Mouse (Mus musculus) adrenal gland, adult 8-10 months (tissue): ENCODE measurements around the gene Sgpl1. TPM values are rescaled to one million over a fixed set of nuclear protein-coding genes. Genes with fewer than 3 reads are reported as not detected.
A peak's percentile ranks its signal among the peaks of the same experiment; 100 is the strongest.
"Not testable (repeated sequence)": the region's sequence is repeated elsewhere in the genome, so short reads cannot be mapped to it uniquely, and the experiment has no call there.

Experiments used
- DNase-seq: peaks from one replicate; pipeline ENCODE4 v3.0.0; 2022
- total RNA-seq, 4 experiments: library from RNA; stranded (reverse); gene quantifications; 2 replicates each; pipeline ENCODE4 v1.2.4; 2022

Gene Sgpl1
- total RNA-seq, 4 experiments from 2014 or later, result 78.8 to 83.6 (median 81.8) TPM

DNA sequence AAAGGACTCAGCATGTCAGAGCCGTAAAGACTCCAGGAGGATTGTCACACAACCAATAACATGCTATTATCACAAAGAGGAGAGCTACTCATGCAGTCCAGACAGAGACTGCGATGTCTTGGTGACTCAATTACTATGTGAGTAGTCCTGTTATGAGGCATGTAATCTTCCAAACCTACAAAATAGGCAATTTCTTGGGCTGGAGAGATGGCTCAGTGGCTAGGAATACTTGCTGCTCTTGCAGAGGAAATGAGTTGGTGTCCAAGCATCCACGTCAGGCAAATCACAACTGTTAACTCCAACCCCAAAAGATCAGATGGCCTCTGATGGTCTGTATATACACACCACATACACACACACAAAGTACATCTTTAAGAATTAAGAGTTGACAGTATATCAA, 8.1 kb upstream of the Sgpl1 start:
- DNase-seq, result no peak

DNA sequence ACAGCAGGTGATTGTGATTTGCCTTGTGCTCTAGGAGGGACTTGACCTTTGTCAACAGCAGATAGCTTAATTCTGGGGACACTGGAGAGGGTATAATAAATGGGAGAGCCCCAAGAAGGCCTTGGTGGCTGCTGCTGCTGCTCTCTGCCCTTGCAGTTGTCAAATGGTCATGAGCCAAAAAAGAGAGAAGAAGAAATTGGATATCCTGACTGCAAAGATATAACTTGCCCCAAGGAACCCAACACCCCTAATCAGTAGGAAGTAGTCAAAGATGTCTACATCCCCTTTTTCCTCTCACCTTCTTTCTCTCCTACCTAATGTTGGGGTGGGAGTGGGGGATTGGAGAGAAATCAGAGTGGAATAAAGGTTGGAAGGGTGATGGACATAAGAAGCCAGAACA, 4.6 kb upstream of the Sgpl1 start:
- DNase-seq, result no peak

GRCm38 (mm10) chr10:61150616-61151015, 3.1 kb upstream of the Sgpl1 start:
- DNase-seq, result no peak

DNA sequence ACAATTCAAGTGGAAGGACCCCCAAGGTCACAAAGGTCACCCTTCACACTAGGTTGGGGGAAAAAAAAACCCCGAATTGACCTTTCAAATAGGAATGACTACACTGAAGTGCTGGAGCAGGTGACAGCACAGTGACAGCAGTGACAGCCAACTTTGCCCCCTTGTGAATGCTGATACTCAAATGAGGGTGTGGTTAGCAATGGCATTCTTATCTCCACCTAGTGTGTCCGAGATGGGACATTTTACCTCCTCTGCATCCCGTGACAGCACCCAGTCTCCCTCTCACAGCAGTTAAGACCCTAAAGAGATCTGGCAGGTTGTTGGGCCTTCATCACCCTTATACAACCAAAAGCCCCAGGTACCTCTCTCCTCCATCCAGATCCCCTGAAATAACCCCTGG, 2.0 kb upstream of the Sgpl1 start:
- no peak for DNase-seq

DNA sequence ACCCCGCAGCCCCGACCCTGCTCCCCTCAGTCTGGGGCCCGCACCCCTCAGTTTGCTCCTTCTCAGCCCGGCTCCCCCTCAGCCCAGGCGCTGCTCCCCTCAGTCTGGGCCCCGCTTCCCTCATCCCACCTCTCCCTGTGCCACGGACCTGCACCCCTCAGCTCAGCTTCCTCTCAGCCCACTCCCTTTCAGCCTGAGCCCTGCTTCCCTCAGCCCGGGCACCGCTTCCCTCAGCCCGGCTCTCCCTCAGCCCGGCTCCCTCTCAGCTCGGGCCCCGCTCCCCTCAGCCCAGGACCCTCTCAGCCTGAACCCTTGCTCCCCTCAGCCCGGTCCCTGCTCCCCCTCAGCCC, 721 bp downstream of the Sgpl1 start:
- DNase-seq, result no peak

GRCm38 (mm10) chr10:61146119-61146806, 1.2 kb downstream of the Sgpl1 start:
- DNase-seq, result peak; percentile 40

DNA sequence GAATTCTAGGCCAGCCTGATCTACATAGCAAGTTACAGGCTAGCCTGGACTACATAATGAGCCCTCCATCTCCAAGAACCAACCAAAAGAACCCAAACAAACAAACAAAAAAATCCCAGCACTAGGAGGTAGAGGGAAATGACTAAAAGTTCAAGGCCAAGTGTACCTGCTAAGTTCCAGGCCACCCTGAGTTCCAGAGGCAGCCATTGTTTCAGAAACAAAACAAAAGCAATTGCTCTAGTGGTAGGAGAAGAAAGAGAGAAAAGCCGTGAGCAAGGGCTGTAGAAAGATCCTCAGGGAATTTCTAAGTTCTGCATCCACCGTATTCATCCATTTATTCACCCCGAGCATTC, 1.8 kb downstream of the Sgpl1 start:
- no peak for DNase-seq

- no peak for DNase-seq
Measured at GRCm38 (mm10) chr10:61143343-61143742, 4.2 kb downstream of the Sgpl1 start.

DNA sequence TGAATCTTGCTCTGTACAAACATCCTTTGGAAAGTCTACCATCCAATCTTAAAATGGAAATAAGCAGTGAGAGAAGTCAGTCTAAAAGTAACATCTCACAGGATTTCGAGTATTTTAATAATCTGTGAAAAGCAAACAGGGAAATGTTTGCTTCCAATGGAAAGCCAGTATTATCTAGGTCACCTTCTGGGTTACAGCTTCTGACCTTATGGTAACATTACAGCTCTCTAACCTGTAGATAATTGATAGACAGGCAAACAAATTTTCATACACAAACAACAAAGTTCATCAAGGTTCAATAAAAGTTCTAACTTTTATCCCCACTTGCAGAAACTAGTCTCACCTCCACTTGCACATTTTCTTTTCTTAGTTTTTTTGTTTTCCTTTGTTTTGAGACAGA, 9.9 kb downstream of the Sgpl1 start:
- DNase-seq, result no peak

DNA sequence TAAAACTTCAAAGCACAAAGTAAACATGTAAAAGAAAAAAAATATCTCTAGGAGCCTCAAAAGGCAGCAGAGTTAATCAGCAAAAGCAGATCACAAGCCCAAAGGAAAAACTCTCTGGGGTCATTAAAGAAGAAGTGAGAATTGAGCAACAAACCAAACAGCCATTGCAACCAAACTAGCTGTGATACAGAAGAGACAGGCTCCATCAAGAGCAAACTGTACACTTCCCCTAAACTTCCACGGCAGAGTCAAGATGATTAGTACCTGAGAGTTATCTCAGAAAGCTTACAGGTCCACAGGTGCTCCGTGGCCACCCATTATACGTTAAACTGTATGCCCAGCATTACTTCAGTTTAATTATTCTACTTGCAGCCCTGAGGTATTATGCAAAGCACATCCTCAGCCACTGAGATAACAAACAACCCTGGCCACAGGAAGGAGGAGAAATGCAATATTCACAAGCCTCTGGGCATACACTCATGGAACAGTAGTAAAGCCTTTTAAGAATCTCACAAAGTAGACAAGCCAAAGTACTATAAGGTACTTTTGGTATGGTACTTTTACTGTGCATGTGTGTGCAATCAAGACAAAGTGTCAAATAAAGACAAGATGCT, 12.2 kb downstream of the Sgpl1 start:
- DNase-seq, result no peak

DNA sequence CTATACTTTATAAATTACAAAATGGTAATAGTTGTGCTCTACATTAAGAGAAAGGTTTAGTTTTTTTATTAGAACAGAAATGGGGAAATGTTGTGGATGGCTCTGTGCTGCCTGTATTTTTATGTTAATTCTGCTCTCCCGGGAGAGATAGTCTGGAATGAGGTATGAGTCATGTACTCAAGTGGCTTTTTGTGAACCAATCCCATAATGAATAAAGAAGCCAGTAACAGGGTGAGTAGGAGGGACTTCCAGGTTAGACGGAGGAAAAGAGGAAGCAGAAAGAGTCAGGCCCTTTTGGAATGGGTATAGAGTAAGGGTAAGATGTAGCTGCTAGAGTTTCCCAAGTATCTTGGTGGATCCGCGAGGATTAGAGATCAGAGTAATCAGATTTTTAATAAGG, 13.5 kb downstream of the Sgpl1 start:
- no peak for DNase-seq

DNA sequence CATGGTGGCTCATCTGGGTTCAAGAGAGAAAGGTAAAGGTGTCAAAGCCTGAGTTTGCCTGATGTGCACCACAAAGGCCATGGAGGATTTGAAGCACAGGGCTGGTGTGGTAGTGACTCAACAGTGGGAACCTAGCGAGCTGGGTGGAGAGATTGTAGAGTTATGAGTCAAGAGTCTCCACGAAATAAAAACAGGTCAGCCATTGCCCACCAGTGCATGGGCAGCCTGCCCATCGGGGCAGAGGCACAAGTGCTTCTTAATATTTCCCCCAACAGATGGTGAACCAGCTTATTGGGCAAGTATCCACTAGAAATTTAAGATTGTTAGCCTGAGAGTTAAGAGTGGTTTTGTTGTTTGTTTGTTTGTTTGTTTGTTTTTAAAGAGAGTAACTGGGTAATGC, 16.5 kb downstream of the Sgpl1 start:
- no peak for DNase-seq

- no peak for DNase-seq
Measured at GRCm38 (mm10) chr10:61128701-61129365, 18.7 kb downstream of the Sgpl1 start.

GRCm38 (mm10) chr10:61124462-61124861, 23.0 kb downstream of the Sgpl1 start:
- DNase-seq, result no peak

GRCm38 (mm10) chr10:61123276-61123913, 24.1 kb downstream of the Sgpl1 start:
- DNase-seq, result no peak

GRCm38 (mm10) chr10:61121732-61122131, 25.8 kb downstream of the Sgpl1 start:
- not testable (repeated sequence) for DNase-seq

DNA sequence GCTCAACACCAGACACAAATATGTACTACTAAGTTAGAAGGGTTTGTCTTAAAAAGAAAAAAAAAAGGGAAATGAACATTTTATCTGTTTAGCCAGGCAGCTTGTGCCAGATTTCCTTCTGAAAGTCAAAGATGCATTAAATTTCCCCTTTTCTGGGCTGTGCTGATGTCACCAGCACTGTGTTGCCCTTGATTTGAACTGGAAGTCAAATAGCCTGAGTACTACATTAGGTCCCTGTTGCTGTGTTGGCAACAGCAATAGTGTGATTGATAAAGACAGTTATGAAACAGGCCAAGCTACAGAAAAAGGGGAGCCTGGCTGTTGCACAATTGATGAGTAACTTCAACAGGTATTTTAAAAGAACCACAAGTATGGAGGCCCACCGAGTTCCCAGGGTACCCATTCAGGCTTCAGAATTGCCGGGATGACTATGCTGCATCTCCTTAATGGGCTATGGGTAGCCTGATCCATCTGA, 33.2 kb downstream of the Sgpl1 start:
- DNase-seq, result no peak

GRCm38 (mm10) chr10:61103564-61104114, 43.9 kb downstream of the Sgpl1 start:
- no peak for DNase-seq

- DNase-seq, result no peak
Measured at GRCm38 (mm10) chr10:61091866-61092265, 55.6 kb downstream of the Sgpl1 start.

DNA sequence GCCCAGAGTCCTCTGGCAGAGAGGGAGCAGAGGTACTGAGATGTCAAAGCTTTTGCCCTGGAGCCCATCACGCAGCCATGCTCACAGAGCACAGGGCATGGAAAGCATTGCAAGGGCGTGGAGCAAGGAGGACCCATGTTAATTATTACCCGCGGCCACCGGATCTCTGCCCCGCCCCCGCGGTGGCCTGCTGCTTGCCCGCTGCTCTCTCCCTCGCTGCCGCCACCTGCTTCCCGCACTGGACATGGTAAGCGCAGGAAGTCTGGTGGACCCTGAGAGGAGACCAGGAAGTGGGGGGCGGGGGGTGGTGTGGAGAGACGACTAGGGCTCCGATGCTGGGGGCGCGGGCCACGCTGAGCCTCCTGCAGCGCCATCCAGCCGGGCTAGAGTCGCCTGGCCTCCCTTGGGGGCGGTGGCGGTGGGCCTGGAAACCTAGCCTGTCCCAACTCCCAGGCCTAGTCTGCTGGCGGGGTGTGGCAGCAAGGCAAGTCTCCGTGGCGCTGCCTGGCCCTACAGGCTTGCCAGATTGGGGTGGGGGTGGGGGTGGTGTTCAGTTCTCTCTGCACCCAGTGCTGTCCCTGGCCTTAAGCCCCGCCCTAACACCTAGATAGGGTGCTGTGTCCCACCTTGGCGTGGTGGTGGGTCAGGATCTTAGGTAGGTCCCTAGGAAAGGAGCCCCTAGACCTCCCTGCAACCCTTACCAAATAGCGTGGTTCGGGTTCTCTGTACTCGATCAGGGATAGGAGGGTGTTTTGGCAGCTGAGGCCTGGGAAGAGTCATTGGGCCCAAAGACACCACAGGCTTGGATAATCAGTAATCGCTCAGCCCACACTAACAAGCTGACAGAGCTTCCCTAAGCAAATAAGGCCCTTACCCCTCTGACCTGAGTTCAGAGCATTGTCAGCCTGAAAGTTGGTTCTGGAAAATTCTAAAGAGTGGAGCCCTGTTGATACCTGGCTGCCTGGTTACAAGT, 58.0 kb downstream of the Sgpl1 start, which contains the start of gene Pcbd1:
Gene Pcbd1, plus strand, starts transcription at position 162 of the 973 bp plus-strand sequence.
- no peak for DNase-seq

- no peak for DNase-seq
Measured at GRCm38 (mm10) chr10:61088468-61088867, 59.0 kb downstream of the Sgpl1 start.

GRCm38 (mm10) chr10:61086502-61086901, 61.0 kb downstream of the Sgpl1 start:
- DNase-seq, result no peak
